Mouse (Mus musculus) olfactory bulb, adult 2 months (tissue): ENCODE data around the gene Mtus2. TPM values are rescaled to one million over a fixed set of nuclear protein-coding genes. Genes with fewer than 3 reads are reported as not detected.

Experiments
- H3K27ac ChIP-seq: fragments of 200-500 bp; 2 replicates; pipeline ENCODE4 v1.5.1; 2012; ENCODE audit warnings: low read depth, low read length; ENCODE audit not compliant: insufficient read depth
- H3K4me1 ChIP-seq: fragments of 200-500 bp; 2 replicates; pipeline ENCODE4 v1.6.1; 2012; ENCODE audit warnings: low read length; ENCODE audit not compliant: control insufficient read depth, insufficient read depth
- H3K4me3 ChIP-seq: fragments of 200-500 bp; 2 replicates; pipeline ENCODE4 v1.5.1; 2012; ENCODE audit warnings: mild to moderate bottlenecking, low read depth, low read length, moderate library complexity; ENCODE audit not compliant: insufficient read depth
- CTCF ChIP-seq: fragments of 200-500 bp; IDR thresholded peaks from 2 replicates; pipeline ENCODE4 v1.5.1; 2012; ENCODE audit warnings: low read depth, mild to moderate bottlenecking, low read length, moderate library complexity; ENCODE audit not compliant: insufficient read depth
- POLR2A ChIP-seq: fragments of 200-500 bp; IDR thresholded peaks from 2 replicates; pipeline ENCODE4 v1.6.1; 2012; ENCODE audit warnings: mild to moderate bottlenecking, low read depth, low read length, moderate library complexity; ENCODE audit not compliant: insufficient read depth
- WGBS: fragments of 180-500 bp; shearing (Covaris S2); methylation state at CpG from one replicate; pipeline ENCODE4 v1.1.7; 2018; 5-methylcytosine and 5-hydroxymethylcytosine counted together
- polyA plus RNA-seq: library from polyadenylated mRNA; stranded (reverse); fragments of >200 nt; gene quantifications from 2 replicates; pipeline ENCODE4 v1.2.4, GENCODE M21; 2012; ENCODE audit warnings: low replicate concordance; ENCODE audit not compliant: missing spikeins, insufficient read depth, insufficient read length

The Mtus2 gene
- polyA plus RNA-seq, 1 experiment: not detected

DNA sequence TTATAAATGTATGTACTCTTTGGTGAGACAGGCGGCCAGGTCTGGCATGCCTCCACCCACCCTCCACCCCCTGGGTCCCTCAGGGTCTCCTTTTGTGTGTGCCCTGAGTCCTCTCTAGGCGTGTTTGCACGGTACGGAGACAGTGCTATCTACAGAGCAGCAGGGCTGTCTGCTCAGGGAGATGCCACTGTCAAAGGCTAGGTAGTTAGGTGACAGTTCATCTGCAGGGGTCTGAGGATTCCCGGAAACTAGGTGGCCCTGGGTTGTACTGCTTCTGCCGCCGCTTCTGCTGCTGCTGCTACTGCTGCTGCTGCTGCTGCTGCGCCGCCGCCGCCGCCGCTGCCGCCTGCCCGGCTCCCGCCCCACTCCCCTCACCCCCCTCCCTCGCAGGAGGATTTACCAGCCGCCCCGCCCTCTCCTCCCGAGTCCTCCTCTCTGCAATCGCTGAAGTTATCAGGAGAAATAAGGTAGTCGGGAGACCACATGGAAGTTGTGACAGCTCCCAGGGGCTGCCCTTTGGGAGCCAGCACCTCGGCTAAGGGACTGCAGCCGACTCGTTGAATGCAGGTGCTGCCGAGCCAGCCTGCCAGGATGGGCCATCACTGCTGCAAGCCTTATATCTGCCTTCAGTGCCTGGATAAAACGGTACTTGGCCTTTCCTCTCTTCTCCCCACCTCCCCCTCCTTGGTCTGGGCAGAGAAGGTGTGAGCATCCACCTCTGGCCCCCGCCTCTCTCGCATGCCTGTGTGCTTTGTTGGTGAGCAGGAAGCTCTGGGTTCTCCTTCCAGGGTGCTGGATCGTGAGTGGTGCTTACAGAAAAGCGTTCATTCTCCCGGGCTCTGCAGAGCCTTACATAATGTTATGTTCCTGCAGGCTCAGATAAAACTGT is 307.9 kb downstream of the Mtus2 start:
- WGBS: 1% methylated on average over 32 of the region's 32 CpGs
- Histone ChIP-seq H3K27ac (peak overlapping the region; percentile 83), H3K4me3 (peak overlapping the region; percentile 86), H3K4me1 (peaks cover 15% of the 10 kb centered on the region)
- TF ChIP-seq CTCF (no peak), POLR2A (no peak; the same call in 1 of the 2 replicates)

DNA sequence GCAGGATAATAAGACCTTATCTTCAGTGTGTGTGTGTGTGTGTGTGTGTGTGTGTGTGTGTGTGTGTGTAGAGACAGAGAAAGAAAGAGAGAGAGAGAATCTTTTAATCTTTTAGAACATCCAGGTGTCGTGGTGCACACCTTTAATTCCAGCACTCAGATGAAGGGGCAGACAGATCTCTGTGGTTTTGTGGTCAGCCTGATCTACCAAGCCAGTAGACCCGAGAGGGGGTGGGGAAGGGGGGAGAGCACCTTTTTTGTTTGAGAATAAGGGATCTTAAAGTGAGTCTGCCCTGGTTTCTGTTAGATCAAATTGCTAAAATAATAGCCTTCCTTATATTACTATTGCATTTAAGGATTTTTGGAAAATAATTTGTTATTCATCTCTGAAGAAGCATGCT is 309.7 kb downstream of the Mtus2 start:
- 66% methylated on average over 2 of the region's 2 CpGs for WGBS
- TF ChIP-seq CTCF (no peak), POLR2A (no peak)
- H3K4me3 ChIP-seq: no peak overlapping the region
- H3K4me1 ChIP-seq: peaks cover 8% of the 10 kb centered on the region; the same call in 1 of the 2 replicates
- no peak overlapping the region for H3K27ac ChIP-seq

DNA sequence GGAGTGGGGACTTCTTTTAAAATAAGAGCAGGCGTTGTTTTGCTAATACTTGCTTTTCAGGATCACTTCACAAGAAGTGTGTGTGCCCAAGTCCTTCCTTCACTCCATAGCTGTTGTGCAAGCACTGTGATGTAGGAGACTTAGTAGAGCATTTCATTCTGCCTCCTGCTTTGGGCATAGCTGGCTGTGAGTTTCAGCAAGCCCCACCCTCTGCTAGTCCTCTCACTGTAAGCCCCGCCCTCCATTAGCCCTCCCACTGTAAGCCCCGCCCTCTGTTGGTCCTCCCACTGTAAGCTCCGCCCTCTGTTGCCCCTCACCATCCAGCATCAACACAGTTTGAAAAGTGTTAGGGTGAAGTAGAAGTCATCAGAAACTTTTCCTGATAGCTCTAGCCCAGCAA is 310.3 kb downstream of the Mtus2 start:
- Histone ChIP-seq H3K4me3 (no peak overlapping the region), H3K4me1 (peaks cover 4% of the 10 kb centered on the region; the same call in 1 of the 2 replicates), H3K27ac (no peak overlapping the region)
- 70% methylated on average over 4 of the region's 4 CpGs for WGBS
- TF ChIP-seq POLR2A (no peak), CTCF (no peak)

DNA sequence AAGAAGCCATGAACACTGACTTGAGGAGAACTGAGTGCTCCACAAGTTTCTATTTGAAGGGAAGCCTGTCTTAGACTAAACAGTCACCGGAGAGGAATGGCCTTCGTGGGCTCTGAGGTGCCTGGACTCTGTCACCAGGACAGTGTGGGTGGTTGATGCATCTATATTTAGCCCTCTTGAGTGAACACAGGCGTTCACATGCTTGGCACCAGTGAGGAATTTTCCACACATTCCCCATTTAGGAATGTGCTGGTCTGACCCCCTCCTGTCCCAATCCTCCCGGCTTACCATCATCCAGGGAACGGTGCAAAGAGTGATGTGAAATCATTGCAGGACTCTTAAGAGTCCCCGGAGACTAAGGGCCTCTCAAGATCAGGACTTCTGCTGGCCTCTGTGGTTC is 314.9 kb downstream of the Mtus2 start:
- H3K4me3 ChIP-seq: no peak overlapping the region
- H3K27ac ChIP-seq: no peak overlapping the region
- no peak for TF ChIP-seq POLR2A
- TF ChIP-seq CTCF: no peak
- no peaks in the 10 kb centered on the region for H3K4me1 ChIP-seq
- WGBS: 76% methylated on average over 6 of the region's 6 CpGs

DNA sequence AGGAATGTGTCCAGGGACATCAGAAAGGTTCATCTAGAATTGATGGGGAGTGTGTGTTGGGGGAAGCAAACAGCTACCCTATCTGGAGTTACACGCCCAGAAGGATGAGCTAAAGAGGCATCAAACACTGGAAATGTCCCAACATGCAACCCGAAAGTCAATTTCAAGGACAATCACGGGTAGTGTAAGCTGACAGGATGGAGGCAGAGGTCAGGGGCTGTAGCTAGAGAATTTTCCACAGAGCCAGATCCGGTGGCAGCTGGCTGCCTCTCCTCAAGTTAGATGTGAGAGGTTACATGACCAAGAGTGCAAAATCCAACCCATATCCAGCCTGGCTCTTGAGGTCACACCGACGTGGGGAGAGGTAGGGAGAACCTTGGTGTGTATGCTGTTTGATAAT is 315.7 kb downstream of the Mtus2 start:
- H3K4me3 ChIP-seq: no peak overlapping the region
- no peak for TF ChIP-seq CTCF
- H3K4me1 ChIP-seq: no peaks in the 10 kb centered on the region
- 90% methylated on average over 6 of the region's 6 CpGs for WGBS
- H3K27ac ChIP-seq: no peak overlapping the region

GRCm38 (mm10) chr5:148278233-148278632 is 321.1 kb downstream of the Mtus2 start:
- no peak for TF ChIP-seq CTCF
- TF ChIP-seq POLR2A: no peak
- H3K27ac ChIP-seq: no peak overlapping the region
- H3K4me3 ChIP-seq: no peak overlapping the region
- 70% methylated on average over 8 of the region's 8 CpGs for WGBS
- peaks cover 6% of the 10 kb centered on the region; the same call in 1 of the 2 replicates for H3K4me1 ChIP-seq

- Histone ChIP-seq H3K4me1 (peaks cover 6% of the 10 kb centered on the region; the same call in 1 of the 2 replicates), H3K27ac (no peak overlapping the region), H3K4me3 (no peak overlapping the region)
- no peak for TF ChIP-seq POLR2A
- no peak for TF ChIP-seq CTCF
- 88% methylated on average over 5 of the region's 5 CpGs for WGBS
Observed at GRCm38 (mm10) chr5:148280321-148280720, 323.2 kb downstream of the Mtus2 start.

GRCm38 (mm10) chr5:148282093-148282492 is 325.0 kb downstream of the Mtus2 start:
- peaks cover 6% of the 10 kb centered on the region; the same call in 1 of the 2 replicates for H3K4me1 ChIP-seq
- H3K4me3 ChIP-seq: no peak overlapping the region
- TF ChIP-seq POLR2A (no peak), CTCF (no peak)
- H3K27ac ChIP-seq: no peak overlapping the region
- WGBS: 88% methylated on average over 6 of the region's 6 CpGs

- Histone ChIP-seq H3K4me3 (no peak overlapping the region), H3K27ac (no peak overlapping the region), H3K4me1 (peaks cover 6% of the 10 kb centered on the region; the same call in 1 of the 2 replicates)
- TF ChIP-seq POLR2A: no peak
- TF ChIP-seq CTCF: no peak
- 89% methylated on average over 5 of the region's 5 CpGs for WGBS
Observed at GRCm38 (mm10) chr5:148282631-148283030, 325.5 kb downstream of the Mtus2 start.

GRCm38 (mm10) chr5:148283177-148283576 is 326.1 kb downstream of the Mtus2 start:
- no peak overlapping the region for H3K27ac ChIP-seq
- no peak overlapping the region for H3K4me3 ChIP-seq
- WGBS: 43% methylated on average over 2 of the region's 2 CpGs
- peaks cover 6% of the 10 kb centered on the region; the same call in 1 of the 2 replicates for H3K4me1 ChIP-seq
- TF ChIP-seq CTCF (no peak), POLR2A (no peak)
